Mouse (Mus musculus): ENCODE measurements around the gene Clip1.

The Clip1 gene

GRCm38 (mm10) chr5:123593622-123594280 is 90.7 kb downstream of the Clip1 start:
- peak; percentile 73 for DNase-seq

- DNase-seq: no peak
Observed at GRCm38 (mm10) chr5:123580043-123580442, 104.4 kb downstream of the Clip1 start.

- no peak for DNase-seq
Observed at GRCm38 (mm10) chr5:123576696-123577095, 107.7 kb downstream of the Clip1 start.

- no peak for DNase-seq
Observed at GRCm38 (mm10) chr5:123573362-123573761, 111.1 kb downstream of the Clip1 start.

- peak; percentile 98 for DNase-seq
Observed at GRCm38 (mm10) chr5:123572357-123573186, 111.8 kb downstream of the Clip1 start, which contains the start of gene Vps33a. TSS of gene Vps33a (minus strand) at chr5:123573038.

GRCm38 (mm10) chr5:123561128-123561527 is 123.3 kb downstream of the Clip1 start:
- DNase-seq: peak; percentile 55

GRCm38 (mm10) chr5:123559588-123559987 is 124.8 kb downstream of the Clip1 start:
- peak; percentile 55 for DNase-seq

GRCm38 (mm10) chr5:123556451-123556850 is 128.0 kb downstream of the Clip1 start:
- DNase-seq: peak; percentile 59

GRCm38 (mm10) chr5:123555693-123556092 is 128.7 kb downstream of the Clip1 start:
- no peak for DNase-seq

- no peak for DNase-seq
Observed at GRCm38 (mm10) chr5:123533801-123534200, 150.6 kb downstream of the Clip1 start.

GRCm38 (mm10) chr5:123530056-123530455 is 154.4 kb downstream of the Clip1 start:
- DNase-seq: peak; percentile 0

GRCm38 (mm10) chr5:123528641-123529040 is 155.8 kb downstream of the Clip1 start:
- peak; percentile 1 for DNase-seq

Data from right cerebral cortex, adult 18-20 months (tissue).